Mouse (Mus musculus) left cerebral cortex, adult 18-20 months (tissue): ENCODE data around the gene 1700001P01Rik. TPM values are rescaled to one million over a fixed set of nuclear protein-coding genes. Genes with fewer than 3 reads are reported as not detected.

Experiments used
- DNase-seq, 2 experiments: peaks; one replicate each; pipeline ENCODE4 v3.0.0; 2021 to 2022; ENCODE audit warnings: low spot score in 2 of 2, mixed read lengths in 1 of 2
- total RNA-seq, 2 experiments: library from RNA; stranded (reverse); gene quantifications; 2 replicates each; pipeline ENCODE4 v1.2.3; 2021

The 1700001P01Rik gene
- total RNA-seq, 2 experiments from 2014 or later, result 0.98 to 1.1 TPM

- no peak for DNase-seq
Measured at GRCm38 (mm10) chr11:97809235-97810121, 33.8 kb upstream of the 1700001P01Rik start.

- DNase-seq, result no peak
Measured at GRCm38 (mm10) chr11:97808621-97809234, 33.0 kb upstream of the 1700001P01Rik start.

- DNase-seq, result no peak
Measured at GRCm38 (mm10) chr11:97808093-97808492, 32.4 kb upstream of the 1700001P01Rik start.

GRCm38 (mm10) chr11:97807626-97808025 is 31.9 kb upstream of the 1700001P01Rik start:
- DNase-seq, result no peak

- DNase-seq, result no peak
Measured at GRCm38 (mm10) chr11:97806613-97806964, 30.9 kb upstream of the 1700001P01Rik start.

- no peak for DNase-seq
Measured at GRCm38 (mm10) chr11:97805662-97806612, 30.2 kb upstream of the 1700001P01Rik start.

GRCm38 (mm10) chr11:97804841-97805661 is 29.3 kb upstream of the 1700001P01Rik start:
- DNase-seq, result no peak

- no peak for DNase-seq
Measured at GRCm38 (mm10) chr11:97803847-97804246, 28.1 kb upstream of the 1700001P01Rik start.

GRCm38 (mm10) chr11:97802495-97802894 is 26.8 kb upstream of the 1700001P01Rik start:
- no peak for DNase-seq

- no peak for DNase-seq
Measured at GRCm38 (mm10) chr11:97802194-97802470, 26.4 kb upstream of the 1700001P01Rik start.

- DNase-seq, result peak in 1 of 2 experiments; percentile 64
Measured at GRCm38 (mm10) chr11:97801409-97802193, 25.9 kb upstream of the 1700001P01Rik start.

GRCm38 (mm10) chr11:97800691-97801408 is 25.1 kb upstream of the 1700001P01Rik start:
- no peak for DNase-seq

GRCm38 (mm10) chr11:97799994-97800690 is 24.4 kb upstream of the 1700001P01Rik start:
- peak; percentile 48 to 62 for DNase-seq

- DNase-seq, result peak; percentile 85 to 90
Measured at GRCm38 (mm10) chr11:97799146-97799993, 23.7 kb upstream of the 1700001P01Rik start.

GRCm38 (mm10) chr11:97798782-97799145 is 23.0 kb upstream of the 1700001P01Rik start, which contains the start of gene Lasp1:
Lasp1 (plus strand) TSS chr11:97799000.
- DNase-seq, result peak; percentile 91

- no peak for DNase-seq
Measured at GRCm38 (mm10) chr11:97798083-97798435, 22.3 kb upstream of the 1700001P01Rik start.

- DNase-seq, result no peak
Measured at GRCm38 (mm10) chr11:97797369-97798082, 21.8 kb upstream of the 1700001P01Rik start.
